Mouse (Mus musculus): Measurements from ENCODE around the gene Lin7c. TPM values are rescaled to one million over a fixed set of nuclear protein-coding genes. Genes with fewer than 3 reads are reported as not detected.
A peak's percentile ranks its signal among the peaks of the same experiment; 100 is the strongest.

Gene Lin7c
- total and polyA plus RNA-seq, 2 experiments from 2014 or later = 175 to 283 TPM

- TF ChIP-seq CTCF (IDR thresholded peaks at IDR 0.05; ENCODE audit: low read depth) = no peak
- H3K9ac ChIP-seq = no peak overlapping the region
- H3K9me3 ChIP-seq (ENCODE audit: low read length) = no peaks in the 10 kb centered on the region
- DNase-seq (no peak), ATAC-seq (no peak)
- H3K4me1 ChIP-seq (ENCODE audit: insufficient read depth) = no peaks in the 10 kb centered on the region
- H3K27ac ChIP-seq (ENCODE audit: low read depth, low read length) = no peak overlapping the region
- no peak overlapping the region for H3K4me3 ChIP-seq (ENCODE audit: low read depth, low read length)
- H3K36me3 ChIP-seq (ENCODE audit: insufficient read depth) = no peaks in the 10 kb centered on the region
- H3K27me3 ChIP-seq (ENCODE audit: insufficient read depth, low read length) = peaks cover 4% of the 10 kb centered on the region; the same call in 1 of the 2 replicates
- 30% methylated on average over 2 of the region's 2 CpGs for WGBS
- no peak overlapping the region for H3K4me2 ChIP-seq (ENCODE audit: low read depth)
Observed at GRCm38 (mm10) chr2:109936410-109936755, 45.7 kb downstream of the Lin7c start.

DNA sequence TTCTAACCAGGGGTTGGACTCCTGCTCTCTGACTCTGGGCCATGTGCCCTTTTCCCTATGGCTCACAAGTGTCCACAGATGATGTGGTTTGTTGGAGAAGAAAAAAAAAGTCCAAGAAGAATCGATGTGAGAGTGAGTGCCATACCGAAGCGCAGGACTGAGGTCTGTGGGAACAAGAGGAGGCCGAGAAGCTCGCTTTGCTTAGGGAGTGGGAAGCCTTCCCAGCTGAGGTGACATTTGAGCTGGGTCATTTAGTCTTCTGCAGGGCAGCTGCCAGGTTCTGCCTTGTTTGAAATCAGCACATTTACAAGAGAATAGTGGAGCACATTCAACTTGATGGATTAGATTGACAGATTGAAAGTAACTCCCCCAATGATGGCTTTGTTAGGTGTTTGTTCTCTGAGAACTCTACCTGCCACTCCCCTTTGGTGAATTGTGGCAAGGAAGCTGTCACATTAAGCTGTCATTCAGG lies 51.4 kb downstream of the Lin7c start:
- Histone ChIP-seq H3K27me3 (ENCODE audit: insufficient read depth, low read length) (peaks cover 26% of the 10 kb centered on the region), H3K4me3 (ENCODE audit: low read depth, low read length) (no peak overlapping the region), H3K36me3 (ENCODE audit: insufficient read depth) (no peaks in the 10 kb centered on the region), H3K4me1 (ENCODE audit: insufficient read depth) (peaks cover 8% of the 10 kb centered on the region; the same call in 1 of the 2 replicates), H3K4me2 (ENCODE audit: low read depth) (no peak overlapping the region), H3K9me3 (ENCODE audit: low read length) (no peaks in the 10 kb centered on the region), H3K9ac (no peak overlapping the region), H3K27ac (ENCODE audit: low read depth, low read length) (no peak overlapping the region)
- no peak for DNase-seq
- no peak for TF ChIP-seq CTCF (IDR thresholded peaks at IDR 0.05; ENCODE audit: low read depth)
- WGBS = 16% methylated on average over 5 of the region's 5 CpGs
- ATAC-seq = peak; percentile 54; the same call in 1 of the 2 replicates

DNA sequence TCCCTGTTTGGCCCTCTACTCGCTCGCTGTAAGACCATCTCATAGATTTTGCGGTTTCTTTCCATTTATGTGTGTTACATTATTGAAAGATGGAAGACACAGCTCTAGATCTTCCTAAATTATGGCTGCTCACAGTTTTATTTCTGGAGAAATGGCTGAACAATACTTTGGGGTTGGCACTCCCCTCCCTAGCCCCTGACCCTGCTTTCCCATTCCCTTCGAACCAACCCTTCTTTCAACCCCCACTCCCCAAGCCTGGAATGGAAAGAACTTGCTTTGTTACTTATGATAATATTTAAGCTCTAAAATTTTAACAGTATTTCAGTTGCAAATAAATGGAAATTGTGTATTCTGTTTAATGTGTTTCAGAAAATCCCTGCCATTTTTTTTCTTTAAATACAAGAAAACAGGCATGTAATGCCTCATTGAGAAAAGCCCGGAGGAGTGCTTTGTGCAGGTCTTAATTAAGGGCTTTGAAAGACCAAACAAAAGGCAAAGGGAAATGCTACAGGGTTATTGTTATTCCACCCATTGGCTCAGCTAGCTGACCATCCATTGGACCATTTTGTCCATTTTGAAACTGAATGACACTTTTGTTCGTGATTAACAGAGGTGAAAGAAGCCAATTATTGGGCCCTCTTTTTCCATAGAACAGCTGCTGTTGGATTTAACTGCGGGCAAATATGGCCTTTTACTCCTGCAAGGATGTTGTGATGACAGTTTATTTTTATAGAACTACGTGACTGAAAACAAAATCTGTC lies 52.3 kb downstream of the Lin7c start:
- Histone ChIP-seq H3K4me2 (ENCODE audit: low read depth) (no peak overlapping the region), H3K9me3 (ENCODE audit: low read length) (no peaks in the 10 kb centered on the region), H3K4me3 (ENCODE audit: low read depth, low read length) (no peak overlapping the region), H3K27ac (ENCODE audit: low read depth, low read length) (no peak overlapping the region), H3K36me3 (ENCODE audit: insufficient read depth) (no peaks in the 10 kb centered on the region), H3K27me3 (ENCODE audit: insufficient read depth, low read length) (peaks cover 27% of the 10 kb centered on the region), H3K4me1 (ENCODE audit: insufficient read depth) (peaks cover 8% of the 10 kb centered on the region; the same call in 1 of the 2 replicates), H3K9ac (no peak overlapping the region)
- no peak for TF ChIP-seq CTCF (IDR thresholded peaks at IDR 0.05; ENCODE audit: low read depth)
- peak; percentile 34 for DNase-seq
- peak; percentile 71 for ATAC-seq
- 19% methylated on average over 8 of the region's 8 CpGs for WGBS

- ATAC-seq (no peak), DNase-seq (no peak)
- Histone ChIP-seq H3K4me3 (ENCODE audit: low read depth, low read length) (no peak overlapping the region), H3K4me2 (ENCODE audit: low read depth) (no peak overlapping the region), H3K27me3 (ENCODE audit: insufficient read depth, low read length) (peaks cover 34% of the 10 kb centered on the region), H3K9ac (no peak overlapping the region), H3K4me1 (ENCODE audit: insufficient read depth) (peaks cover 8% of the 10 kb centered on the region; the same call in 1 of the 2 replicates), H3K9me3 (ENCODE audit: low read length) (no peaks in the 10 kb centered on the region), H3K36me3 (ENCODE audit: insufficient read depth) (no peaks in the 10 kb centered on the region), H3K27ac (ENCODE audit: low read depth, low read length) (no peak overlapping the region)
- 81% methylated on average over 9 of the region's 9 CpGs for WGBS
- TF ChIP-seq CTCF (IDR thresholded peaks at IDR 0.05; ENCODE audit: low read depth) = no peak
Observed at GRCm38 (mm10) chr2:109944995-109945394, 54.3 kb downstream of the Lin7c start.

DNA sequence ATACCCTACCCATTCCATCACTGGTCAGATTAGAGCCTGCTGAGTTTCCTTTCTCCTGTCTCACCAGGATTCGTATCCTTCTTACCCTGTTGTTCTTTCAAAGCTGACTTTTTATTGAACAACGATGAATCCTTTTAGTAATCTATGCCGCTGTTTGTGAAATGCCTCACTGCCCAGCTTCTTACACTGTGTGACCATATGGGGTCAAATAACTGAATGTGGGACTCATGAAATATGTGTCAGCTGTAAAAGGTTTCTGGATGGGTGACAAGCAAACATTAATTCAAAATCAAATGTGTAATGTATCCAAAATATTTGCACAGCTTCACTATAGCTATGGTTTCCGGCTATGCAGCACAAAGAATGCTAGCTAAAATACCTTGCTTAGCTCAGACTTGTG lies 54.9 kb downstream of the Lin7c start:
- no peak for DNase-seq
- TF ChIP-seq CTCF (IDR thresholded peaks at IDR 0.05; ENCODE audit: low read depth) = no peak
- H3K4me1 ChIP-seq (ENCODE audit: insufficient read depth) = peaks cover 8% of the 10 kb centered on the region; the same call in 1 of the 2 replicates
- no peak overlapping the region for H3K4me2 ChIP-seq (ENCODE audit: low read depth)
- ATAC-seq = no peak
- H3K36me3 ChIP-seq (ENCODE audit: insufficient read depth) = no peaks in the 10 kb centered on the region
- H3K27ac ChIP-seq (ENCODE audit: low read depth, low read length) = no peak overlapping the region
- no peak overlapping the region for H3K9ac ChIP-seq
- no peaks in the 10 kb centered on the region for H3K9me3 ChIP-seq (ENCODE audit: low read length)
- peaks cover 39% of the 10 kb centered on the region for H3K27me3 ChIP-seq (ENCODE audit: insufficient read depth, low read length)
- WGBS = 67% methylated on average over 4 of the region's 4 CpGs
- no peak overlapping the region for H3K4me3 ChIP-seq (ENCODE audit: low read depth, low read length)

GRCm38 (mm10) chr2:109946426-109946825 lies 55.8 kb downstream of the Lin7c start:
- DNase-seq (no peak), ATAC-seq (no peak)
- no peaks in the 10 kb centered on the region for H3K36me3 ChIP-seq (ENCODE audit: insufficient read depth)
- WGBS = 92% methylated on average over 6 of the region's 6 CpGs
- no peak overlapping the region for H3K9ac ChIP-seq
- peaks cover 8% of the 10 kb centered on the region; the same call in 1 of the 2 replicates for H3K4me1 ChIP-seq (ENCODE audit: insufficient read depth)
- no peak overlapping the region for H3K4me3 ChIP-seq (ENCODE audit: low read depth, low read length)
- TF ChIP-seq CTCF (IDR thresholded peaks at IDR 0.05; ENCODE audit: low read depth) = no peak
- no peak overlapping the region for H3K27ac ChIP-seq (ENCODE audit: low read depth, low read length)
- no peaks in the 10 kb centered on the region for H3K9me3 ChIP-seq (ENCODE audit: low read length)
- H3K4me2 ChIP-seq (ENCODE audit: low read depth) = no peak overlapping the region
- peaks cover 44% of the 10 kb centered on the region for H3K27me3 ChIP-seq (ENCODE audit: insufficient read depth, low read length)

DNA sequence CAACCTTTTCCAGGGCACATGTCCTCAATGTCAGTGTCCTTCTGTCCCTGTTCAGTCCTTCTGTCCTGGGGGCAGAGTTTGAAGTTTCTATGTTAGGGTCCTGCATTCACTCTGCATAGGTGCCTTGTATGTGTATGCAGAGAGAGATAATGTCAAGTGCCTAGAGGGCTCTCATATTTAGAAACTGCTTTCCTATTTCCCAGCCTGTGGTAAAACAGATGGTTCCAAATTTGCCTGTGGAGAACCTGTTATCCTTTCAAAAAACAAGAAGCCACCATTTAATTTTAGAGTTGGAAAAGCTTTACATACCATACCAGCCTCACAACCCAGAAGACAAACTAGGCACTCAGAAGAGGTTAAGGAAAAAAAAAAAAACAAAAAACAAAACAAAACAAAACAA lies 58.9 kb downstream of the Lin7c start:
- no peak overlapping the region for H3K27ac ChIP-seq (ENCODE audit: low read depth, low read length)
- H3K36me3 ChIP-seq (ENCODE audit: insufficient read depth) = no peaks in the 10 kb centered on the region
- H3K4me2 ChIP-seq (ENCODE audit: low read depth) = no peak overlapping the region
- peaks cover 5% of the 10 kb centered on the region for H3K4me1 ChIP-seq (ENCODE audit: insufficient read depth)
- H3K4me3 ChIP-seq (ENCODE audit: low read depth, low read length) = no peak overlapping the region
- TF ChIP-seq CTCF (IDR thresholded peaks at IDR 0.05; ENCODE audit: low read depth) = no peak
- no peaks in the 10 kb centered on the region for H3K9me3 ChIP-seq (ENCODE audit: low read length)
- no peak overlapping the region for H3K9ac ChIP-seq
- DNase-seq (no peak), ATAC-seq (no peak)
- peaks cover 46% of the 10 kb centered on the region for H3K27me3 ChIP-seq (ENCODE audit: insufficient read depth, low read length)

All from forebrain, postnatal 0 days (tissue).